Mouse (Mus musculus): ENCODE results near the gene Rilp. TPM values are rescaled to one million over a fixed set of nuclear protein-coding genes. Genes with fewer than 3 reads are reported as not detected.
A peak's percentile ranks its signal among the peaks of the same experiment; 100 is the strongest.

Gene Rilp
- polyA plus RNA-seq, 1 experiment from 2014 or later, result 0.73 TPM

DNA sequence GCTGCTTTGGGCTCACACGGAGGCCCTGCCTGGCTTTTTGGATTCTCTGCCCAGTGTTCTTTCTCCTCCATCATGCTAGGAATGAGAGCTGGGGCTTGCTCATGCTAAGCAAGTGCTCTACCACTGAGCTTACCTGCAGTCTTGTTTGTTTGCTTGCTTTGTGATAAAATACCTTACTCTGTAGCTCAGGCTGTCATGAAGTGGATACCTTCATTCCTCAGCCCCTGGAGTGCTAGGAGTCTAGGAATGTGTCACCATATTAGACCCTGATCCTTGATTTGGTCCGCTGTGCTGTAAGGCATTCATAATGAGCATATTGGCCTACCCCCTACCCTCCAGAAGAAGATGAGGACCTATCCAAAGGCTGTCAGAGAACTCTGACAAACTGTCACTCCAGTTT, 12.9 kb downstream of the Rilp start:
- 77% methylated on average over 2 of the region's 2 CpGs for WGBS
- H3K4me2 ChIP-seq (replicated peaks), result no peak overlapping the region
- no peak overlapping the region for H3K4me3 ChIP-seq (replicated peaks)
- ATAC-seq (ENCODE audit: insufficient number of reproducible peaks, low FRiP score, low TSS enrichment, low read depth), result no peak
- H3K27ac ChIP-seq (replicated peaks), result no peak overlapping the region
- no peaks in the 10 kb centered on the region for H3K36me3 ChIP-seq
- H3K4me1 ChIP-seq, result no peaks in the 10 kb centered on the region
- H3K9ac ChIP-seq, result no peak overlapping the region
- no peaks in the 10 kb centered on the region for H3K27me3 ChIP-seq
- H3K9me3 ChIP-seq (replicated peaks), result no peaks in the 10 kb centered on the region

- H3K4me3 ChIP-seq (replicated peaks), result no peak overlapping the region
- no peak for ATAC-seq (ENCODE audit: insufficient number of reproducible peaks, low FRiP score, low TSS enrichment, low read depth)
- 84% methylated on average over 15 of the region's 15 CpGs for WGBS
- no peaks in the 10 kb centered on the region for H3K36me3 ChIP-seq
- peaks cover 2% of the 10 kb centered on the region for H3K4me1 ChIP-seq
- no peak overlapping the region for H3K27ac ChIP-seq (replicated peaks)
- H3K27me3 ChIP-seq, result no peaks in the 10 kb centered on the region
- H3K9ac ChIP-seq, result no peak overlapping the region
- no peak overlapping the region for H3K4me2 ChIP-seq (replicated peaks)
- H3K9me3 ChIP-seq (replicated peaks), result no peaks in the 10 kb centered on the region
These were observed 15.7 kb downstream of the Rilp start for GRCm38 (mm10) chr11:75525531-75526125.

DNA sequence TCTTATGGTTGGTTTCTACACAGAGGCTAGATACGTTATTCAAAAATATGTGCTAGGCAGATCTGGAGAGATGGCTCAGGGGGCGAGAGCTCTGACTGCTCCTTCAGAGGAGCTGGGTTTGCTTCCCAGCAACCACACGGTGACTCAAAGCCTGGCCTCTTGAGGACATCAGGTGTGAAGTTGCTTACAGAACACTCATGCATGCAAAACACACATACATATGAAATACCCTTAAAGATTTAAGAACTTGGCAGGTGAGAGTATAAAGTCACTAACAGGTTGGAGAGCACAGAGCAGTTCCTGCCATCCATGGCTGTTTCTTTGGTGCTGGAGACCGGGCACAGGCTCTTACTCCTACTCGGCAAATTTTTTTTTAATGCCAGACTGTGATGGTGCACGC, 17.0 kb downstream of the Rilp start:
- WGBS, result 81% methylated on average over 6 of the region's 6 CpGs
- H3K9me3 ChIP-seq (replicated peaks), result no peaks in the 10 kb centered on the region
- H3K4me3 ChIP-seq (replicated peaks), result no peak overlapping the region
- peaks cover 9% of the 10 kb centered on the region for H3K4me1 ChIP-seq
- H3K27ac ChIP-seq (replicated peaks), result no peak overlapping the region
- H3K27me3 ChIP-seq, result no peaks in the 10 kb centered on the region
- no peaks in the 10 kb centered on the region for H3K36me3 ChIP-seq
- no peak overlapping the region for H3K9ac ChIP-seq
- no peak for ATAC-seq (ENCODE audit: insufficient number of reproducible peaks, low FRiP score, low TSS enrichment, low read depth)
- H3K4me2 ChIP-seq (replicated peaks), result no peak overlapping the region

DNA sequence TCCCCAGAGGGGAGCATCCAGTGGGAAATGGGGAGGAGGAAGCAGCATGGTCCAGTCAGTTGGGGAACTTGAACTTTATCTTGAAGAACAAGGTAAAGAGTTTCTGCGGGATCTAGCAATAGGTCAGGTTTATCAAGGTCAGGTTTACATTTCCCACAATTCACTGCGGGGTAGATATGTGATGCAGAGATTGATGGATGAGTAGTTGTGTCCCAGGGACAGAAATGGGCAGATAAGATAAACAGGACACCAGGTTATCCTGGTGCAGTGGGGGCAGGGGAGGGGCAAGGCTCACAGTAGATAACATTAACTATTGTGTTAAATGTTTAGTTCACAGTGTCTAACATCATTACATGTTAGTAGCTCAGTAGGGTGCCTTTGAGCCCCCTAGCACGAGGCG, 19.9 kb downstream of the Rilp start:
- WGBS, result 50% methylated on average over 4 of the region's 4 CpGs
- Histone ChIP-seq H3K4me1 (peaks cover 18% of the 10 kb centered on the region), H3K9ac (no peak overlapping the region), H3K4me2 (replicated peaks) (no peak overlapping the region), H3K27ac (replicated peaks) (no peak overlapping the region), H3K27me3 (no peaks in the 10 kb centered on the region), H3K9me3 (replicated peaks) (no peaks in the 10 kb centered on the region), H3K4me3 (replicated peaks) (no peak overlapping the region), H3K36me3 (no peaks in the 10 kb centered on the region)
- no peak for ATAC-seq (ENCODE audit: insufficient number of reproducible peaks, low FRiP score, low TSS enrichment, low read depth)

- Histone ChIP-seq H3K4me1 (peaks cover 18% of the 10 kb centered on the region), H3K36me3 (no peaks in the 10 kb centered on the region), H3K4me2 (replicated peaks) (peak overlapping the region; percentile 99), H3K9ac (peak overlapping the region; percentile 63), H3K27ac (replicated peaks) (peak overlapping the region; percentile 86; the same call in 1 of the 2 replicates), H3K9me3 (replicated peaks) (no peaks in the 10 kb centered on the region), H3K4me3 (replicated peaks) (peak overlapping the region; percentile 64), H3K27me3 (no peaks in the 10 kb centered on the region)
- no peak for ATAC-seq (ENCODE audit: insufficient number of reproducible peaks, low FRiP score, low TSS enrichment, low read depth)
- WGBS, result 0% methylated on average over 10 of the region's 10 CpGs
These were observed 20.4 kb downstream of the Rilp start for GRCm38 (mm10) chr11:75530325-75530724.

GRCm38 (mm10) chr11:75530845-75531373, 21.0 kb downstream of the Rilp start:
- Histone ChIP-seq H3K4me3 (replicated peaks) (peak overlapping the region; percentile 64), H3K27me3 (no peaks in the 10 kb centered on the region), H3K27ac (replicated peaks) (peak overlapping the region; percentile 86), H3K9ac (peak overlapping the region; percentile 63), H3K4me1 (peaks cover 18% of the 10 kb centered on the region), H3K9me3 (replicated peaks) (no peaks in the 10 kb centered on the region), H3K4me2 (replicated peaks) (peak overlapping the region; percentile 99), H3K36me3 (no peaks in the 10 kb centered on the region)
- 0 out of 2 replicates have a peak, but pooled peaks have one; percentile 3 for ATAC-seq (ENCODE audit: insufficient number of reproducible peaks, low FRiP score, low TSS enrichment, low read depth)
- WGBS, result 0% methylated on average over 31 of the region's 31 CpGs

GRCm38 (mm10) chr11:75531469-75532242, 21.8 kb downstream of the Rilp start, which contains the start of gene Slc43a2:
TSS of gene Slc43a2 (plus strand) at chr11:75531694.
- Histone ChIP-seq H3K27ac (replicated peaks) (peak within 1 kb of the TSS; percentile 86), H3K9ac (peak within 1 kb of the TSS; percentile 63), H3K9me3 (replicated peaks) (no peaks in the 10 kb centered on the region), H3K4me2 (replicated peaks) (peak within 1 kb of the TSS; percentile 99), H3K27me3 (no peaks in the 10 kb centered on the region), H3K4me1 (peaks cover 18% of the 10 kb centered on the region), H3K36me3 (no peaks in the 10 kb centered on the region), H3K4me3 (replicated peaks) (peak within 1 kb of the TSS; percentile 64)
- WGBS, result under 1% methylated on average over 62 of the region's 62 CpGs
- peak; percentile 90 for ATAC-seq (ENCODE audit: insufficient number of reproducible peaks, low FRiP score, low TSS enrichment, low read depth)

DNA sequence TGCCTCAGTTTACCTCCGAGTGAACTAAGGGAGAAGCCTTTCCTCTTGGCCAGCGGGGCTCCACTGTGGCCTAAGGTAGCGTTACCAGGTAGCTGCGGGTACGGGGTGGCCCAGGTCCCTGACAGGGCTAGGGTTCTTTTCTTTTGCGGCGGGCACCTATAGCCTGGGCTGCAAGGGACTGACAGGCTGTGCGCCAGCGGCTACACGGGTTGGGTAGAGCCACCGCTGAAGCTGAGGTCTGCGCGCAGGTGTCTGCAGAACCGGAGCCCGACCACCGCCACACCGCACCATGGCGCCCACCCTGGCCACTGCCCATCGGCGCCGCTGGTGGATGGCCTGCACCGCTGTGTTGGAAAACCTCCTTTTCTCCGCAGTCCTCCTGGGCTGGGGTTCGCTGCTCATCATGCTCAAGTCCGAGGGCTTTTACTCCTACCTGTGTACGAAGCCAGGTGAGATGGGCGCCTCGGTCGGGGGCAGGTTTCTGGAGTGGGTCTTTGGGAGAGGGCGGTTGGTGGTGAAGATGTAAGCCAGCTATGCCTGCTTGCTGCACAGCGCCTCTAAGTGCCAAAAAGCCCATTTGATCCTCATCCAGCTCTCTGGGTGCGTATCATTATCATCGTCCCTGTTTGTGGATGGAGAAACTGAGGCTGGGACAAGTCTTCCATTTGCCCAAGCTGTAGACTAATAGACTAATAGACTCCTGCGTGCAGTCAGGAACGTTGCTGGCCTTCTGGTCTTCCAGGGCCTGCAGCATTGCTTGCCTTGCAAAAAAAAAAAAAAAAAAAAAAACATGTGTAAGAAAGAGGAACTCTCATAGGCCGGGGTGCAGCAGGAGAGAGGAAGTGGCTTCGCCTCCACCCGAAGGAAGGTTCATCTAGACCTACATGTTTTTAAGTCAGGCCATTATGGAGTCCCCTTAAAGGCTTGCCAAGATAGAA, 22.7 kb downstream of the Rilp start:
- Histone ChIP-seq H3K4me3 (replicated peaks) (peak overlapping the region; percentile 64), H3K36me3 (no peaks in the 10 kb centered on the region), H3K9ac (peak overlapping the region; percentile 31; the same call in 1 of the 2 replicates), H3K27me3 (no peaks in the 10 kb centered on the region), H3K27ac (replicated peaks) (no peak overlapping the region), H3K4me1 (peaks cover 18% of the 10 kb centered on the region), H3K9me3 (replicated peaks) (no peaks in the 10 kb centered on the region), H3K4me2 (replicated peaks) (peak overlapping the region; percentile 99)
- WGBS, result 15% methylated on average over 38 of the region's 38 CpGs
- ATAC-seq (ENCODE audit: insufficient number of reproducible peaks, low FRiP score, low TSS enrichment, low read depth), result no peak

DNA sequence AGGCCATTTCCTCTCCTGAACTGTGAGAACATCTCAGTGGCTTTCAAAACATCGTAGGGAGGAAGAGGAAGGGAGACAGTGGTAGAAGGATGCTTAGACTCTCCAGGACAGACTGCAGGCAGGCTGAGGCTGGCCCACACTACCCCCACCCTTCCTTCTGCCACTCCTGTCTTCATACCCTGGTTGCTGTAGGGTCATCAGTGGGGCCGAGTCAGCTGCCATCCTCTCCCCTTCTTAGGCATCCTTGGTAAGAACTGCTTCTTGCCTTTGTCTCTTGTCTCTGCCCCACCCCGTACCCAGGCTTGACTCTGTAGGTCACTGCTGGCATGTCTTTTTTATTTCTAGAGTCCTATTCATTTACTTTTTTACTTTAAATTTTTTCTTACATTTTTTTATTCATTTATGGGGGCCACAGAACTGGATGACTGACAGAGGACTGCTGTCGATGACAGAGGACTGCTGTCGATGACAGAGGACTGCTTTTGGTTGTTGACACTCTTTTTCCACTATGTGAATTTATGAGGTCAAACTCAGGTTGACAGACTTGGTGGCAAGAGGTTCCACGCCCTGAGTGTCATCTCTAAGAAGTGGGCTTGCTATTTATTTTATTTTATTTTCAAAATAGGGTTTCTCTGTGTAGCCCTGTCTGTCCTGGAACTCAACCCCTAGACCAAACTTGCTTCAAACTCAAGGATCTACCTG, 23.6 kb downstream of the Rilp start:
- Histone ChIP-seq H3K36me3 (no peaks in the 10 kb centered on the region), H3K27me3 (no peaks in the 10 kb centered on the region), H3K4me2 (replicated peaks) (peak overlapping the region; percentile 99; the same call in 1 of the 2 replicates), H3K4me3 (replicated peaks) (no peak overlapping the region), H3K4me1 (peaks cover 21% of the 10 kb centered on the region), H3K9ac (no peak overlapping the region), H3K27ac (replicated peaks) (no peak overlapping the region), H3K9me3 (replicated peaks) (no peaks in the 10 kb centered on the region)
- ATAC-seq (ENCODE audit: insufficient number of reproducible peaks, low FRiP score, low TSS enrichment, low read depth), result no peak
- WGBS, result 67% methylated on average over 6 of the region's 6 CpGs

DNA sequence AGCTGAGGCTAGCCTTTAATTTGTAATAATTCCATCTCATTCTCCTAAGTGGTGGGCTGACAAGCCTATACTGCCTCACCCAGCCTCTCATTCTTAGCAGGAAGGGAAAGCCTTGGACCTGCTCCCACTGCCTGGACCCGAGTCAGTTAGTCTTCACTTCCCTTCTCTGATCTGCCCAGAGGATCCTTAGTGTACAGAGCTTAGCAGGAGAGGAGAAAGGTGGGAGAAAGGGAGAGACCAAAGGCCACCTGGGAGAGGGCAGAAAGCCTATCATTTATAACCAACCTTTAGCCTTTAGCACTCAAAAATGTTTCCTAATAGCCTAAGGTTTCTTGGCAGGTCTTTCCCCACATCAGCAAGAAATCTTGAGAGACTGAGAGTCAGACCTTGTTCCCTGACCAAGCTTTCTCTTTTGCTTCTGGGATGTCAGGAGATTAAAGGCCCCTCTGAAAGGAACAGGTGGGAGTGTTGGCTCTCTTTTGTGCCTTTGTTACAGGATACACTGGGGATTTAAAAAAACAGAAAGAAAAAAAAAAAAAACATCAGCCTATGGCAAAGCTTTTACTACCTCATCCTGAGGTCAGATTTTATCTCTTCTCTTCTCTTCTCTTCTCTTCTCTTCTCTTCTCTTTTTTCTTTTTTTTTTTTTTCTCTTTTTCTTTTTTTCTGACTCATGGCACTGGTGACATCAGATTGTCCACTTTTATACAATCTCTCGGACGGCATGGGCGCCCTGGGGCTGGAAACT, 24.6 kb downstream of the Rilp start:
- Histone ChIP-seq H3K36me3 (no peaks in the 10 kb centered on the region), H3K27ac (replicated peaks) (no peak overlapping the region), H3K4me3 (replicated peaks) (no peak overlapping the region), H3K4me2 (replicated peaks) (no peak overlapping the region), H3K27me3 (no peaks in the 10 kb centered on the region), H3K9me3 (replicated peaks) (no peaks in the 10 kb centered on the region), H3K4me1 (peaks cover 21% of the 10 kb centered on the region), H3K9ac (no peak overlapping the region)
- ATAC-seq (ENCODE audit: insufficient number of reproducible peaks, low FRiP score, low TSS enrichment, low read depth), result no peak
- WGBS, result 38% methylated on average over 4 of the region's 4 CpGs

Measured in embryonic facial prominence, embryonic 15.5 days (tissue).